Mouse (Mus musculus): ENCODE measurements around the gene Cnst. TPM values are rescaled to one million over a fixed set of nuclear protein-coding genes. Genes with fewer than 3 reads are reported as not detected.

The Cnst gene
- polyA plus RNA-seq, 1 experiment from 2014 or later = 22.6 TPM

GRCm38 (mm10) chr1:179666971-179667370 is 120.8 kb downstream of the Cnst start:
- H3K27me3 ChIP-seq (ENCODE audit: control insufficient read depth, insufficient read depth, low read length) = no peaks in the 10 kb centered on the region
- no peak overlapping the region for H3K27ac ChIP-seq (ENCODE audit: low read depth, low read length)
- 65% methylated on average over 2 of the region's 2 CpGs for WGBS
- no peaks in the 10 kb centered on the region for H3K36me3 ChIP-seq (ENCODE audit: control insufficient read depth, insufficient read depth, low read length)
- no peak overlapping the region for H3K9ac ChIP-seq (ENCODE audit: low read length)
- no peaks in the 10 kb centered on the region for H3K9me3 ChIP-seq (ENCODE audit: control insufficient read depth, low read length)
- H3K4me2 ChIP-seq = no peak overlapping the region; the same call in 1 of the 2 replicates
- H3K4me3 ChIP-seq (ENCODE audit: low read depth, low read length) = no peak overlapping the region
- DNase-seq (ENCODE audit: low spot score, missing footprints) (no peak), ATAC-seq (ENCODE audit: low FRiP score) (no peak)
- peaks cover 10% of the 10 kb centered on the region; the same call in 1 of the 2 replicates for H3K4me1 ChIP-seq (ENCODE audit: control insufficient read depth, insufficient read depth, low read length)

- Histone ChIP-seq H3K4me1 (ENCODE audit: control insufficient read depth, insufficient read depth, low read length) (peaks cover 10% of the 10 kb centered on the region; the same call in 1 of the 2 replicates), H3K4me2 (peak overlapping the region; percentile 80)
- ATAC-seq (ENCODE audit: low FRiP score) = peak; percentile 17
Measured at GRCm38 (mm10) chr1:179667450-179667849, 121.3 kb downstream of the Cnst start.

GRCm38 (mm10) chr1:179668013-179668805 is 122.0 kb downstream of the Cnst start, which contains the start of gene Sccpdh:
TSS of gene Sccpdh (plus strand) at chr1:179668210.
- Histone ChIP-seq H3K27me3 (ENCODE audit: control insufficient read depth, insufficient read depth, low read length) (no peaks in the 10 kb centered on the region), H3K36me3 (ENCODE audit: control insufficient read depth, insufficient read depth, low read length) (no peaks in the 10 kb centered on the region), H3K27ac (ENCODE audit: low read depth, low read length) (peak within 1 kb of the TSS; percentile 74), H3K4me3 (ENCODE audit: low read depth, low read length) (peak within 1 kb of the TSS; percentile 82), H3K4me2 (peak within 1 kb of the TSS; percentile 80), H3K9ac (ENCODE audit: low read length) (peak within 1 kb of the TSS; percentile 90), H3K9me3 (ENCODE audit: control insufficient read depth, low read length) (no peaks in the 10 kb centered on the region), H3K4me1 (ENCODE audit: control insufficient read depth, insufficient read depth, low read length) (peaks cover 10% of the 10 kb centered on the region; the same call in 1 of the 2 replicates)
- WGBS = under 1% methylated on average over 68 of the region's 84 CpGs
- peak; percentile 97 for ATAC-seq (ENCODE audit: low FRiP score)
- peak; percentile 98 for DNase-seq (ENCODE audit: low spot score, missing footprints)

More at GRCm38 (mm10) chr1:179667450-179667849, 121.3 kb downstream of the Cnst start:
- Histone ChIP-seq H3K9ac (ENCODE audit: low read length) (peak overlapping the region; percentile 90), H3K4me3 (ENCODE audit: low read depth, low read length) (peak overlapping the region; percentile 82), H3K27me3 (ENCODE audit: control insufficient read depth, insufficient read depth, low read length) (no peaks in the 10 kb centered on the region), H3K36me3 (ENCODE audit: control insufficient read depth, insufficient read depth, low read length) (no peaks in the 10 kb centered on the region), H3K9me3 (ENCODE audit: control insufficient read depth, low read length) (no peaks in the 10 kb centered on the region), H3K27ac (ENCODE audit: low read depth, low read length) (peak overlapping the region; percentile 74)
- 2% methylated on average over 7 of the region's 7 CpGs for WGBS
- no peak for DNase-seq (ENCODE audit: low spot score, missing footprints)

GRCm38 (mm10) chr1:179668836-179669537 is 122.8 kb downstream of the Cnst start:
- H3K36me3 ChIP-seq (ENCODE audit: control insufficient read depth, insufficient read depth, low read length) = no peaks in the 10 kb centered on the region
- peak overlapping the region; percentile 82 for H3K4me3 ChIP-seq (ENCODE audit: low read depth, low read length)
- ATAC-seq (ENCODE audit: low FRiP score) = no peak
- peak overlapping the region; percentile 74; the same call in 1 of the 2 replicates for H3K27ac ChIP-seq (ENCODE audit: low read depth, low read length)
- peak overlapping the region; percentile 80 for H3K4me2 ChIP-seq
- DNase-seq (ENCODE audit: low spot score, missing footprints) = peak; percentile 94
- no peaks in the 10 kb centered on the region for H3K27me3 ChIP-seq (ENCODE audit: control insufficient read depth, insufficient read depth, low read length)
- H3K9me3 ChIP-seq (ENCODE audit: control insufficient read depth, low read length) = no peaks in the 10 kb centered on the region
- peak overlapping the region; percentile 90 for H3K9ac ChIP-seq (ENCODE audit: low read length)
- H3K4me1 ChIP-seq (ENCODE audit: control insufficient read depth, insufficient read depth, low read length) = peaks cover 10% of the 10 kb centered on the region; the same call in 1 of the 2 replicates
- whole genome bisulfite sequencing = 23% methylated on average over 12 of the region's 12 CpGs

GRCm38 (mm10) chr1:179674355-179674754 is 128.2 kb downstream of the Cnst start:
- WGBS = 95% methylated on average over 3 of the region's 3 CpGs
- Histone ChIP-seq H3K36me3 (ENCODE audit: control insufficient read depth, insufficient read depth, low read length) (peaks cover 9% of the 10 kb centered on the region), H3K27ac (ENCODE audit: low read depth, low read length) (no peak overlapping the region), H3K4me3 (ENCODE audit: low read depth, low read length) (no peak overlapping the region), H3K9me3 (ENCODE audit: control insufficient read depth, low read length) (no peaks in the 10 kb centered on the region), H3K9ac (ENCODE audit: low read length) (no peak overlapping the region), H3K4me1 (ENCODE audit: control insufficient read depth, insufficient read depth, low read length) (peaks cover 6% of the 10 kb centered on the region; the same call in 1 of the 2 replicates), H3K4me2 (no peak overlapping the region), H3K27me3 (ENCODE audit: control insufficient read depth, insufficient read depth, low read length) (no peaks in the 10 kb centered on the region)
- ATAC-seq (ENCODE audit: low FRiP score) (no peak), DNase-seq (ENCODE audit: low spot score, missing footprints) (no peak)

GRCm38 (mm10) chr1:179677031-179677430 is 130.9 kb downstream of the Cnst start:
- Histone ChIP-seq H3K36me3 (ENCODE audit: control insufficient read depth, insufficient read depth, low read length) (peaks cover 11% of the 10 kb centered on the region), H3K9me3 (ENCODE audit: control insufficient read depth, low read length) (no peaks in the 10 kb centered on the region), H3K4me2 (no peak overlapping the region), H3K27ac (ENCODE audit: low read depth, low read length) (no peak overlapping the region), H3K27me3 (ENCODE audit: control insufficient read depth, insufficient read depth, low read length) (no peaks in the 10 kb centered on the region), H3K4me1 (ENCODE audit: control insufficient read depth, insufficient read depth, low read length) (no peaks in the 10 kb centered on the region), H3K4me3 (ENCODE audit: low read depth, low read length) (no peak overlapping the region), H3K9ac (ENCODE audit: low read length) (no peak overlapping the region)
- WGBS = 87% methylated on average over 2 of the region's 2 CpGs
- ATAC-seq (ENCODE audit: low FRiP score) (no peak), DNase-seq (ENCODE audit: low spot score, missing footprints) (no peak)

Other genes with a start within 250 kb of the Cnst start
- 13.1 and 15.9 TPM in 2 replicates for gene Smyd3, start 28.3 kb upstream of the Cnst start, polyA plus RNA-seq (2014; fragmentation: Nextera tagmentation; extraction: Ambion mirVana)
- gene Tfb2m, start 103 bp upstream of the Cnst start, polyA plus RNA-seq (2014; fragmentation: Nextera tagmentation; extraction: Ambion mirVana) = 27.1 and 30.7 TPM in 2 replicates
- gene Sccpdh, start 121.8 kb downstream of the Cnst start, polyA plus RNA-seq (2014; fragmentation: Nextera tagmentation; extraction: Ambion mirVana) = 95.6 and 101 TPM in 2 replicates
- gene Kif28, start 198.9 kb downstream of the Cnst start, polyA plus RNA-seq (2014; fragmentation: Nextera tagmentation; extraction: Ambion mirVana) = not detected in 2 replicates

All from midbrain, embryonic 11.5 days (tissue).